Mouse (Mus musculus): ENCODE data around the gene Numbl. TPM values are rescaled to one million over a fixed set of nuclear protein-coding genes. Genes with fewer than 3 reads are reported as not detected.
A peak's percentile ranks its signal among the peaks of the same experiment; 100 is the strongest.

Numbl gene
- total RNA-seq, 2 experiments from 2014 or later = 2.0 TPM; not detected in 1

GRCm38 (mm10) chr7:27315958-27316357 lies 57.7 kb downstream of the Numbl start:
- no peak for ATAC-seq (replicated peaks; ENCODE audit: low FRiP score, poor library complexity, severe bottlenecking)

- no peak for ATAC-seq (replicated peaks; ENCODE audit: low FRiP score, poor library complexity, severe bottlenecking)
These were observed 61.2 kb downstream of the Numbl start for GRCm38 (mm10) chr7:27319411-27319810.

GRCm38 (mm10) chr7:27322291-27322690 lies 64.1 kb downstream of the Numbl start:
- ATAC-seq (replicated peaks; ENCODE audit: low FRiP score, poor library complexity, severe bottlenecking) = no peak

GRCm38 (mm10) chr7:27323001-27323400 lies 64.8 kb downstream of the Numbl start:
- ATAC-seq (replicated peaks; ENCODE audit: low FRiP score, poor library complexity, severe bottlenecking) = no peak

- ATAC-seq (replicated peaks; ENCODE audit: low FRiP score, poor library complexity, severe bottlenecking) = no peak
These were observed 65.9 kb downstream of the Numbl start for GRCm38 (mm10) chr7:27324161-27324560.

- no peak for ATAC-seq (replicated peaks; ENCODE audit: low FRiP score, poor library complexity, severe bottlenecking)
These were observed 66.7 kb downstream of the Numbl start for GRCm38 (mm10) chr7:27324928-27325327.

- ATAC-seq (replicated peaks; ENCODE audit: low FRiP score, poor library complexity, severe bottlenecking) = no peak
These were observed 67.5 kb downstream of the Numbl start for GRCm38 (mm10) chr7:27325697-27326096.

GRCm38 (mm10) chr7:27326101-27326880 lies 68.1 kb downstream of the Numbl start:
- ATAC-seq (replicated peaks; ENCODE audit: low FRiP score, poor library complexity, severe bottlenecking) = no peak

GRCm38 (mm10) chr7:27327500-27327899 lies 69.3 kb downstream of the Numbl start:
- ATAC-seq (replicated peaks; ENCODE audit: low FRiP score, poor library complexity, severe bottlenecking) = no peak

GRCm38 (mm10) chr7:27328161-27328560 lies 69.9 kb downstream of the Numbl start:
- no peak for ATAC-seq (replicated peaks; ENCODE audit: low FRiP score, poor library complexity, severe bottlenecking)

- no peak for ATAC-seq (replicated peaks; ENCODE audit: low FRiP score, poor library complexity, severe bottlenecking)
These were observed 70.4 kb downstream of the Numbl start for GRCm38 (mm10) chr7:27328648-27329047.

GRCm38 (mm10) chr7:27329326-27329947 lies 71.2 kb downstream of the Numbl start:
- no peak for ATAC-seq (replicated peaks; ENCODE audit: low FRiP score, poor library complexity, severe bottlenecking)

- no peak for ATAC-seq (replicated peaks; ENCODE audit: low FRiP score, poor library complexity, severe bottlenecking)
These were observed 71.7 kb downstream of the Numbl start for GRCm38 (mm10) chr7:27329981-27330380.

- ATAC-seq (replicated peaks; ENCODE audit: low FRiP score, poor library complexity, severe bottlenecking) = peak; percentile 65
These were observed 72.7 kb downstream of the Numbl start for GRCm38 (mm10) chr7:27330709-27331540.

GRCm38 (mm10) chr7:27331541-27331851 lies 73.3 kb downstream of the Numbl start:
- ATAC-seq (replicated peaks; ENCODE audit: low FRiP score, poor library complexity, severe bottlenecking) = no peak

Other genes starting within 250 kb of the Numbl start
- gene Cyp2a12, start 229.4 kb upstream of the Numbl start, total RNA-seq (2015; ENCODE audit: low replicate concordance) = not detected in 2 replicates
- not detected in 2 replicates for gene Cyp2a12, start 229.4 kb upstream of the Numbl start, total RNA-seq (2017; ENCODE audit: low replicate concordance)
- gene Cyp2f2, start 138.5 kb upstream of the Numbl start, total RNA-seq (2015; ENCODE audit: low replicate concordance) = not detected in 2 replicates
- gene Cyp2f2, start 138.5 kb upstream of the Numbl start, total RNA-seq (2017; ENCODE audit: low replicate concordance) = not detected in 2 replicates
- gene Cyp2t4, start 104.7 kb upstream of the Numbl start, total RNA-seq (2015; ENCODE audit: low replicate concordance) = not detected in 2 replicates
- gene Cyp2t4, start 104.7 kb upstream of the Numbl start, total RNA-seq (2017; ENCODE audit: low replicate concordance) = not detected in 2 replicates
- 13.0 and 13.4 TPM in 2 replicates for gene Egln2, start 91.6 kb upstream of the Numbl start, total RNA-seq (2015; ENCODE audit: low replicate concordance)
- gene Egln2, start 91.6 kb upstream of the Numbl start, total RNA-seq (2017; ENCODE audit: low replicate concordance) = 4.9 and 9.6 TPM in 2 replicates
- gene Rab4b, start 79.5 kb upstream of the Numbl start, total RNA-seq (2015; ENCODE audit: low replicate concordance) = 3.2 and 9.2 TPM in 2 replicates
- 3.2 and 9.8 TPM in 2 replicates for gene Rab4b, start 79.5 kb upstream of the Numbl start, total RNA-seq (2017; ENCODE audit: low replicate concordance)
- not detected in 2 replicates for gene Gm21983, start 77.3 kb upstream of the Numbl start, total RNA-seq (2015; ENCODE audit: low replicate concordance)
- gene Gm21983, start 77.3 kb upstream of the Numbl start, total RNA-seq (2017; ENCODE audit: low replicate concordance) = not detected in 2 replicates
- not detected in 2 replicates for gene Mia, start 77.3 kb upstream of the Numbl start, total RNA-seq (2015; ENCODE audit: low replicate concordance)
- gene Mia, start 77.3 kb upstream of the Numbl start, total RNA-seq (2017; ENCODE audit: low replicate concordance) = not detected in 2 replicates
- gene BC024978, start 62.7 kb upstream of the Numbl start, total RNA-seq (2015; ENCODE audit: low replicate concordance) = 0.84 and 9.4 TPM in 2 replicates
- gene BC024978, start 62.7 kb upstream of the Numbl start, total RNA-seq (2017; ENCODE audit: low replicate concordance) = not detected in 2 replicates
- 41.1 and 41.9 TPM in 2 replicates for gene Snrpa, start 62.2 kb upstream of the Numbl start, total RNA-seq (2015; ENCODE audit: low replicate concordance)
- gene Snrpa, start 62.2 kb upstream of the Numbl start, total RNA-seq (2017; ENCODE audit: low replicate concordance) = 7.8 and 14.8 TPM in 2 replicates
- 1.8 and 4.2 TPM in 2 replicates for gene Itpkc, start 29.8 kb upstream of the Numbl start, total RNA-seq (2015; ENCODE audit: low replicate concordance)
- gene Itpkc, start 29.8 kb upstream of the Numbl start, total RNA-seq (2017; ENCODE audit: low replicate concordance) = 0.39 and 5.4 TPM in 2 replicates
- 2.9 TPM in 1 of 2 replicates, not detected in the other for gene Coq8b, start 25.4 kb upstream of the Numbl start, total RNA-seq (2015; ENCODE audit: low replicate concordance)
- 7.7 TPM in 1 of 2 replicates, not detected in the other for gene Coq8b, start 25.4 kb upstream of the Numbl start, total RNA-seq (2017; ENCODE audit: low replicate concordance)
- not detected in 2 replicates for gene Ltbp4, start 79.3 kb downstream of the Numbl start, total RNA-seq (2015; ENCODE audit: low replicate concordance)
- 0.61 TPM in 1 of 2 replicates, not detected in the other for gene Ltbp4, start 79.3 kb downstream of the Numbl start, total RNA-seq (2017; ENCODE audit: low replicate concordance)
- 11.5 and 20.5 TPM in 2 replicates for gene Shkbp1, start 97.6 kb downstream of the Numbl start, total RNA-seq (2015; ENCODE audit: low replicate concordance)
- 4.7 and 5.1 TPM in 2 replicates for gene Shkbp1, start 97.6 kb downstream of the Numbl start, total RNA-seq (2017; ENCODE audit: low replicate concordance)
- gene Gm20479, start 99.0 kb downstream of the Numbl start, total RNA-seq (2015; ENCODE audit: low replicate concordance) = 8.0 TPM in 1 of 2 replicates, not detected in the other
- not detected in 2 replicates for gene Gm20479, start 99.0 kb downstream of the Numbl start, total RNA-seq (2017; ENCODE audit: low replicate concordance)
- gene Sptbn4, start 189.3 kb downstream of the Numbl start, total RNA-seq (2015; ENCODE audit: low replicate concordance) = not detected in 2 replicates
- gene Sptbn4, start 189.3 kb downstream of the Numbl start, total RNA-seq (2017; ENCODE audit: low replicate concordance) = 0.08 and 0.13 TPM in 2 replicates
- gene Blvrb, start 189.5 kb downstream of the Numbl start, total RNA-seq (2015; ENCODE audit: low replicate concordance) = 538 and 642 TPM in 2 replicates
- 484 and 602 TPM in 2 replicates for gene Blvrb, start 189.5 kb downstream of the Numbl start, total RNA-seq (2017; ENCODE audit: low replicate concordance)
- gene Sertad3, start 215.3 kb downstream of the Numbl start, total RNA-seq (2015; ENCODE audit: low replicate concordance) = 9.0 and 9.2 TPM in 2 replicates
- 14.8 and 19.6 TPM in 2 replicates for gene Sertad3, start 215.3 kb downstream of the Numbl start, total RNA-seq (2017; ENCODE audit: low replicate concordance)
- gene Sertad1, start 228.5 kb downstream of the Numbl start, total RNA-seq (2015; ENCODE audit: low replicate concordance) = 1.7 and 6.8 TPM in 2 replicates
- gene Sertad1, start 228.5 kb downstream of the Numbl start, total RNA-seq (2017; ENCODE audit: low replicate concordance) = 5.5 and 7.0 TPM in 2 replicates
- gene Prx, start 240.9 kb downstream of the Numbl start, total RNA-seq (2015; ENCODE audit: low replicate concordance) = 0.36 and 0.42 TPM in 2 replicates
- gene Prx, start 240.9 kb downstream of the Numbl start, total RNA-seq (2017; ENCODE audit: low replicate concordance) = 1.4 and 5.1 TPM in 2 replicates

Data from erythroid progenitor cell, adult 5-6 weeks (primary cell).